Mouse (Mus musculus): ENCODE results near the gene Atg4b.

DNA sequence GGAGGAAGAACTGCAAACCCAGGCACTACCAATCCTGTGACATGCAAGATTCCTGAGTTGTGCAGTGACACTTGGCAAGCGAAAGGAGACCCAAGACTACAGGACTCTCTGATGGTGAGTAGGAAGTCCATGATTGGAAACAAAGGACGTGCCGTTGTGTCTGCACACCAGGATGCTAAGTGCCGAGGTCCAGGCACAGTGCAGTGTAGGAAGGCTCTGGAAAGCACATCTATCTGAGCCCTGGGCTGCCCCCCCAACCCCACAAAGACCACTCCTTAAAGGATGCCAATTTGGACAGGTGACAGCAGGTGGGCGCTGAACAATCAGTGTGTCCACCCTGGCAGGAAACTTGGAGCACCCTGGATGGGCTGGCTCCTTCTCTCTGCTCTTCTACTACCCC is 20.2 kb upstream of the Atg4b start:
- TF ChIP-seq CTCF (IDR thresholded peaks at IDR 0.05; ENCODE audit: low read depth) (no peak), EP300 (optimal IDR thresholded peaks at IDR 0.05) (no peak)

Measured in stomach, postnatal 0 days (tissue).